In the genomic region with DNA sequence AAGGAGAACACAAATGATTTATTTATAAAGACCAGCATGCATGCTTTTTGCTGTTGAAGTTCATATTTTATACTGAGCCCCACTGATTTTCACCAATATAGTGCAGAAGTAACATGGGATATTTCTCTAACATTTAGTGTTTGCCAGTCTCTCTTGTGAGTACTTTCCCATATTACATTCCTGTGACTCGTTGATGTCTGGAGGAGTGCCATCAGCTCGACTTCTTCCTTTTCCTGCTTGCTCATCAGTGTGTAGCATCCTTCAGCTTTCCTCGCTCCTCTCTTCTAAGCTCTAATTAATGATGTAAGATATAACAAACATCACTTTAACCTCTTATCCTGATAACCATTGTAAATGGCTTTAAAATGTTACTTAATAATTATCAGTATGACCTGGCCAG, we compare ENCODE assay signal across 10 mouse cellular contexts.
"Had no signal": no experiment of that assay in that cellular context is flagged by ENCODE, and none has a peak within 500 bp of the region (broad histone marks: within the 10 kb centered on the region; RNA-seq: fewer than 3 reads in every experiment).

No protein-coding gene starts in this region.

- DNase-seq: right cerebral cortex, adult 18-20 months; right cerebral cortex, postnatal 14 days; right cerebral cortex, postnatal 25 days; right cerebral cortex, postnatal 4 days; spleen, adult 18-20 months; thymus, adult 2 months; thymus, postnatal 14 days; thymus, postnatal 25 days; thymus, postnatal 36 days; thymus, postnatal 4 days had no signal
